Mouse (Mus musculus) stomach, embryonic 16.5 days (tissue): ENCODE measurements around the gene Sema6b. TPM values are rescaled to one million over a fixed set of nuclear protein-coding genes. Genes with fewer than 3 reads are reported as not detected.
A peak's percentile ranks its signal among the peaks of the same experiment; 100 is the strongest.
"Not testable (repeated sequence)": the region's sequence is repeated elsewhere in the genome, so short reads cannot be mapped to it uniquely, and the experiment has no call there.

Experiments
- ATAC-seq: fragments of 200-750 bp; cut with Nextera tagmentation; 2 replicates; pipeline ENCODE4 v1.8.0; 2017; ENCODE audit warnings: moderate number of reproducible peaks, moderate TSS enrichment; ENCODE audit not compliant: insufficient read depth, low FRiP score
- H3K27ac ChIP-seq: fragments of 300-500 bp; sonication (generic); 2 replicates; pipeline ENCODE4 v1.5.1; 2014; ENCODE audit warnings: low read length
- H3K27me3 ChIP-seq: fragments of 300-500 bp; sonication (generic); 2 replicates; pipeline ENCODE4 v1.6.1; 2014; ENCODE audit warnings: low read length, control low read depth, mixed read lengths; ENCODE audit not compliant: control insufficient read depth, insufficient read depth
- H3K36me3 ChIP-seq: fragments of 300-500 bp; sonication (generic); 2 replicates; pipeline ENCODE4 v1.6.1; 2014; ENCODE audit warnings: low read length; ENCODE audit not compliant: control insufficient read depth, insufficient read depth
- H3K4me1 ChIP-seq: fragments of 300-500 bp; sonication (generic); 2 replicates; pipeline ENCODE4 v1.6.1; 2014; ENCODE audit warnings: low read length, control low read depth, mixed read lengths; ENCODE audit not compliant: control insufficient read depth, insufficient read depth
- H3K4me2 ChIP-seq: fragments of 300-500 bp; sonication (generic); 2 replicates; pipeline ENCODE4 v1.6.1; 2014; ENCODE audit warnings: low read depth, low read length, mixed read lengths
- H3K4me3 ChIP-seq: fragments of 300-500 bp; sonication (generic); replicated peaks from 2 replicates; pipeline ENCODE4 v1.5.1; 2014; ENCODE audit warnings: mild to moderate bottlenecking, low read length
- H3K9ac ChIP-seq: fragments of 300-500 bp; sonication (generic); 2 replicates; pipeline ENCODE4 v1.6.1; 2014; ENCODE audit warnings: low read length
- H3K9me3 ChIP-seq: fragments of 300-500 bp; sonication (generic); replicated peaks from 2 replicates; pipeline ENCODE4 v1.6.1; 2016; ENCODE audit warnings: low read length, control low read depth; ENCODE audit not compliant: control insufficient read depth
- WGBS: fragments of 180-500 bp; shearing (Covaris S2); extraction: QIAGEN DNeasy Blood & Tissue Kit; methylation state at CpG from one replicate; pipeline ENCODE4 v1.1.7; 2014; 5-methylcytosine and 5-hydroxymethylcytosine counted together
- polyA plus RNA-seq: library from polyadenylated mRNA; unstranded; fragments of >200 nt; fragmentation: Nextera tagmentation; extraction: Ambion mirVana; gene quantifications from 2 replicates; pipeline ENCODE4 v1.2.1, GENCODE M21; 2015

The Sema6b gene
- polyA plus RNA-seq, 1 experiment from 2014 or later, result 0.71 TPM

GRCm38 (mm10) chr17:56112743-56113142 lies 27.4 kb downstream of the Sema6b start:
- Histone ChIP-seq H3K4me3 (no peak overlapping the region), H3K36me3 (no peaks in the 10 kb centered on the region), H3K4me2 (no peak overlapping the region), H3K9me3 (no peaks in the 10 kb centered on the region), H3K4me1 (no peaks in the 10 kb centered on the region; the same call in 1 of the 2 replicates), H3K27me3 (no peaks in the 10 kb centered on the region), H3K27ac (no peak overlapping the region), H3K9ac (no peak overlapping the region)
- no peak for ATAC-seq
- 78% methylated on average over 3 of the region's 3 CpGs for WGBS

GRCm38 (mm10) chr17:56111864-56112263 lies 28.3 kb downstream of the Sema6b start:
- Histone ChIP-seq H3K9me3 (no peaks in the 10 kb centered on the region), H3K36me3 (no peaks in the 10 kb centered on the region), H3K4me3 (no peak overlapping the region), H3K4me1 (no peaks in the 10 kb centered on the region; the same call in 1 of the 2 replicates), H3K9ac (no peak overlapping the region), H3K27me3 (no peaks in the 10 kb centered on the region), H3K4me2 (no peak overlapping the region), H3K27ac (no peak overlapping the region)
- WGBS, result 44% methylated on average over 5 of the region's 5 CpGs
- 0 out of 2 replicates have a peak, but pooled peaks have one; percentile 9 for ATAC-seq

DNA sequence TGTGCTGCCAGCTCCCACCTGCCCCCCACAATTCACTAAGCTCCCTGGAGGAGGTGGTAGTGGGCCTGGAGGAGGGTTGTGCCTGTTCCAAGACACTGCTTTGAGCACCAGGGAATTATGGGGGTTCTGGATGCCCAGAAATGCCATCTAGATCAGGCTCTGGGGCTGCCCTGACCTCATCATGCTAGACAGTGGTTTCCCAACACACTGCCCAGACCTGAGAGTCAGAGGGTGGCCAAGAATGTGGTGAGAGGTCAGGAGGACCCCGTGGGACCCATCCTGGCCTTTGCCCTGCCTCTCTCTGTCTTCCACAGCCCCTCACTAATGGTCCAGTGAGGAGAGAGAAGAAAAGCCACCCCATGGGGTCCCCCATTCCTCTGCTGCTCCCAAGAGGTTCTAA lies 29.1 kb downstream of the Sema6b start:
- H3K27me3 ChIP-seq, result no peaks in the 10 kb centered on the region
- H3K4me1 ChIP-seq, result no peaks in the 10 kb centered on the region
- no peak for ATAC-seq
- H3K27ac ChIP-seq, result no peak overlapping the region
- no peak overlapping the region for H3K4me2 ChIP-seq
- no peaks in the 10 kb centered on the region for H3K9me3 ChIP-seq
- no peak overlapping the region for H3K9ac ChIP-seq
- no peak overlapping the region for H3K4me3 ChIP-seq
- H3K36me3 ChIP-seq, result no peaks in the 10 kb centered on the region
- 52% methylated on average over 1 of the region's 1 CpGs for WGBS

DNA sequence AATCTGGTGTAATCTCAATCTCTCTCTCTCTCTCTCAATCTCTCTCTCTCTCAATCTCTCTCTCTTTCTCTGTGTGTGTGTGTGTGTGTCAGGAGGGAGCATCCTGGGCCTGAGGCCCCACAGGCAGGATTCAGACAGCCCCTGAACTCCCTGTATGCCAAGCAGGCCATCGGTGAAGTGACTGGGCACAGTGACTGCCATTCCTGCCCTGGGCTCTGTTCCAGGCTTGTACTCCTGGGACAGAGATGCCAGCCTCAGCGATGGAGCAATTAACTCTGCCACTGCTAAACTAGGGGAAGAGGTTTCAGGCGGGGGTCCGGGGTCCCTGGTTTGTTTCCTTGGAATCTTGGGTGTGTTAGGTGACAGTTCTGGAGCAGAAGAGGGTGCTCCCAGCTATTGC lies 29.6 kb downstream of the Sema6b start:
- H3K4me3 ChIP-seq, result no peak overlapping the region
- H3K36me3 ChIP-seq, result no peaks in the 10 kb centered on the region
- H3K27ac ChIP-seq, result no peak overlapping the region
- no peaks in the 10 kb centered on the region for H3K9me3 ChIP-seq
- 62% methylated on average over 4 of the region's 4 CpGs for WGBS
- no peaks in the 10 kb centered on the region for H3K27me3 ChIP-seq
- no peaks in the 10 kb centered on the region for H3K4me1 ChIP-seq
- H3K4me2 ChIP-seq, result no peak overlapping the region
- no peak overlapping the region for H3K9ac ChIP-seq
- no peak for ATAC-seq

DNA sequence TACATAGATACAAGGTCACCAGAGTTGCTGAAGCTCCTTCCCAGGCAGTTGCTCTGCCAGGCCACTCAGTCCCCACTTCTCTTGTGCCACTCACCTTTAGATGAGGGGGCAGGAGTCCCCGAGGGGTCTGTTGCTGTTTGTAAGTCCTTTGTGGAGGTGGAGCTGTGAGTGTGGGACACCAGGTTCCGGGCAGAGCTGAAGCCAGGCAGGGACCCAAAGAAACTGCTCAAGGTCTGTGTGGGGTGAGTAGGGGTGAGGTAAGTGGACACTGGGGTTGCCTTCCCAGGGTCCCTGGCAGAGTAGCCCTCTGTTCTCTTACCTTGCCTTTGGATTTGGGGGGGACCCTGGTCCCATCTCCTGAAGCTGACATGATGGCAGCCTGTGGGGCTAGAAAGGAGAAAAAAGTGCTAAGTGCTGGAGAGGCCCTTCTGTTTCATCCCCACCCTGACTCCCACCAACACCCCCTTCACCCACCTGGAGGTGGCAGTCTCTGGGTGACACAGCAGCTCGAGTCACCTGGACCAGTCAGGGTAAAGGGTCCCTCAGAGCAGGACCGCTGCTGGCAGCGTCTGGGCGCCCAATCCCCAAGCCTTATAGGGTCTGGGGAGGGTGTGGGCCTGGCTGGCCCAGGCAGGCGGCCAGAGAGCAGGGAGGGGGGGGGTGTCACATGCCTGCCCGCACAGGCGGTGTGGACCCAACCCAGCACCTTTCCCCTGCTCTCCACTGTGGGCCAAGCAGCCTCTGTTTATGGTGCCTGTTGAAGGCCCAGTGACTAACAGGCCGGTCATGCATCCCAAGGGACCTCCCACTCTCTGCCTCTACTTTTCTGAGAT lies 30.7 kb downstream of the Sema6b start, which contains the start of gene Plin4:
Gene Plin4, minus strand, starts transcription at position 585 of the 833 bp plus-strand sequence.
- Histone ChIP-seq H3K4me1 (no peaks in the 10 kb centered on the region), H3K4me3 (no peak within 1 kb of the TSS), H3K9me3 (no peaks in the 10 kb centered on the region), H3K9ac (peak within 1 kb of the TSS; percentile 26), H3K4me2 (no peak within 1 kb of the TSS), H3K27ac (no peak within 1 kb of the TSS; the same call in 1 of the 2 replicates), H3K36me3 (no peaks in the 10 kb centered on the region), H3K27me3 (no peaks in the 10 kb centered on the region)
- 56% methylated on average over 10 of the region's 10 CpGs for WGBS
- ATAC-seq, result peak; percentile 52; the same call in 1 of the 2 replicates

DNA sequence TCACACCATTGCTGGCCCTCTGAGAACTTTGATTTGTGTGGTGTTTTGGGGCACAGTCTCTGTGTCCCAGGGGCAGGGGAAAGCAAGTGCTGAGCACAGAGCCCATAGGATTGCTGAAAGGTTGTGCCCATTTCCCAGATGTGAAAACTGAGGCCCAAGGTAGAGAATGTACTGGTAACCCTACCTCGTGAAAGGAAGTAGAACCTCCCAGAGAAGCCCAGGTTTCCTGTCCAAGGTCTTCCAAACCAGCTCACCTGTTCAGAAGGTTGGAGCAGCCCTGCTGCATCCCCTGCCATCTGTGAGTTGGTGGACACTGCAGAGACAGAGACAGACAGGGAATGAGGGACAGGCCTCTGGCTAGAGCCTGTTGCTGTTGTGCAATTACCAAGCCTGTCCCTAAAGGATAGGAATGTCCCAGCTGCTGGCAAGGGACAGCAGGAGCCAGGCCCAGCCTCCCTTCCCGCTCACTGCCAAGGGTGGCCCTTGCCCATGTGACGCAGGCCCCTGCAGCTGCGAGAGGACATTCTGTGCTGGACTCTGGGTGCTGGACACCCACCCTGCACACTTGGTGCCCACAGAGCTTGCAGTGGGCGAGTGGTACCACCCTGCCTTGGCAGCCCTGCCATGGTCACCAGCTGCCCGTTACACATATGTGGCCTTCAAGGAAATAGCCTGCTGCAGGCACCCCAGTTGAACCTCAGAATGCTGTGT lies 31.7 kb downstream of the Sema6b start:
- no peak for ATAC-seq
- no peak overlapping the region for H3K4me3 ChIP-seq
- peak overlapping the region; percentile 26; the same call in 1 of the 2 replicates for H3K9ac ChIP-seq
- no peak overlapping the region for H3K27ac ChIP-seq
- H3K27me3 ChIP-seq, result no peaks in the 10 kb centered on the region
- H3K36me3 ChIP-seq, result no peaks in the 10 kb centered on the region
- no peaks in the 10 kb centered on the region for H3K9me3 ChIP-seq
- H3K4me1 ChIP-seq, result no peaks in the 10 kb centered on the region
- H3K4me2 ChIP-seq, result no peak overlapping the region
- WGBS, result 75% methylated on average over 6 of the region's 6 CpGs

DNA sequence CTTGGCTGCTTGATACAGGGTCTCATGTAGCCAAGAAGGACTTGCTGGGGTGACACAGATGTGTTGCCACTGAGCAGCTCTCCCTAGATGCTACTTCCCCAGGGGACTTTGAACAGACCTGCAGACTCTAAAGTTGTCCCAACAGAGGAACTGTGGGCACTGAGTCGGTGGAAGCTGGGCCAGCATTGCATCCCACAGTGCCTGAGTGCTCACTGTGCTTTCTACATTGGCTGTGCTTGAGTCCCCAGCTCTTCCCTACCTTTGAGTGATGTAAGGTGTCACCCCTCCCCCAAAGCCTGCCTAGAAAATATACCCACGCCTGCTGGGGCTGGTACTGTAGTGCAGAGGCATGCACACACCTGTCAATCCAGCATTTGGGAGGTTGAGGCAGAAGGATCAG lies 32.4 kb downstream of the Sema6b start:
- Histone ChIP-seq H3K27ac (no peak overlapping the region), H3K4me1 (no peaks in the 10 kb centered on the region), H3K9ac (no peak overlapping the region), H3K36me3 (no peaks in the 10 kb centered on the region), H3K4me3 (no peak overlapping the region), H3K4me2 (no peak overlapping the region), H3K27me3 (no peaks in the 10 kb centered on the region), H3K9me3 (no peaks in the 10 kb centered on the region)
- WGBS, result 69% methylated on average over 2 of the region's 2 CpGs
- ATAC-seq, result no peak

GRCm38 (mm10) chr17:56106981-56107380 lies 33.2 kb downstream of the Sema6b start:
- Histone ChIP-seq H3K9ac (no peak overlapping the region), H3K9me3 (no peaks in the 10 kb centered on the region), H3K27ac (no peak overlapping the region), H3K27me3 (no peaks in the 10 kb centered on the region), H3K4me3 (no peak overlapping the region), H3K4me2 (no peak overlapping the region), H3K36me3 (no peaks in the 10 kb centered on the region), H3K4me1 (no peaks in the 10 kb centered on the region)
- WGBS, result 74% methylated on average over 4 of the region's 4 CpGs
- no peak for ATAC-seq

DNA sequence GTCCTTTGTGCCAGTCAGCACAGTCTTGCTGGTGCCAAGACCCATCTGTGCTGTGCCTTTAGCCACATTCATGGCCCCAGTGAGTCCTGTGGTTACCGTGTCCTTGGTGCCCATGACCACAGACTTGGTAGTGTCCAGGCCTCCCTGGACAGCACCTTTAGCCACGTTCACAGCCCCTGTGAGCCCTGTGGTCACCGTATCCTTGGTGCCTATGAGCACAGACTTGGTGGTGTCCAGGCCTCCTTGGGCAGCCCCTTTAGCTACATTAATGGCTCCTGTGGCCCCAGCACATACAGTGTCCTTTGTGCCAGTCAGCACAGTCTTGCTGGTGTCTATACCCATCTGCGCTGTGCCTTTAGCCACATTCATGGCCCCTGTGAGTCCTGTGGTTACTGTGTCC lies 33.7 kb downstream of the Sema6b start:
- 96% methylated on average over 4 of the region's 4 CpGs for WGBS
- H3K4me2 ChIP-seq, H3K9ac ChIP-seq, H3K36me3 ChIP-seq, H3K27ac ChIP-seq, ATAC-seq, H3K4me3 ChIP-seq, H3K27me3 ChIP-seq, H3K4me1 ChIP-seq, H3K9me3 ChIP-seq: not testable (repeated sequence)
